Mouse (Mus musculus): ENCODE measurements at regions not wholly inside any gene's neighbourhood (a gene's known extent, or its start where the extent isn't known, plus 50 kb on each side); places are given as distances from the start of the nearest gene placed in this dataset.

DNA sequence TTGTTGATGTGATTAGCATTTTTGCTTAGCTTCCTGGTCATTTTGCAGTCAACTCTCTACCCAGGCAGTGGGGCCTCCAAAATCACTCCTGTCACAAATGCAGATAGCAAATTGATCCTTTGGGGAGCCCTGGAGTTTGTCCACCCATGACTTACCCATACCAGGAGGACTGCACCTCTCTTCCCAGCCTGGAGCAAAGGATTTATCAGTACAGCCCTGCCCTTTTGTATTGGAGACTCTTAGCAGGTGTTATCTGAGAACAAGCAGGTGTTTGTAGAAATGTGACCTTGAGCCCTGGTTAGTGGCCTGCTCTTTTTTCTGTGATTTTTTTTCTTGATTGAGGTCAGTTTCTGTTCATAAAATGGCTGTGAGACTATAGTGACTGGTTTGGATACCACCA lies 392.6 kb downstream of the Bcl11a start:
- TF ChIP-seq CTCF (conservative IDR thresholded peaks at IDR 0.05; ENCODE audit: low read length): no peak
- no peak for TF ChIP-seq NANOG (IDR thresholded peaks at IDR 0.05; ENCODE audit: borderline replicate concordance, low read length)

Measured in E14TG2a.4 (cell line).